Mouse (Mus musculus): ENCODE measurements around the gene Ephb2. TPM values are rescaled to one million over a fixed set of nuclear protein-coding genes. Genes with fewer than 3 reads are reported as not detected.

Gene Ephb2
- polyA plus RNA-seq, 1 experiment from 2014 or later, result 2.3 TPM

DNA sequence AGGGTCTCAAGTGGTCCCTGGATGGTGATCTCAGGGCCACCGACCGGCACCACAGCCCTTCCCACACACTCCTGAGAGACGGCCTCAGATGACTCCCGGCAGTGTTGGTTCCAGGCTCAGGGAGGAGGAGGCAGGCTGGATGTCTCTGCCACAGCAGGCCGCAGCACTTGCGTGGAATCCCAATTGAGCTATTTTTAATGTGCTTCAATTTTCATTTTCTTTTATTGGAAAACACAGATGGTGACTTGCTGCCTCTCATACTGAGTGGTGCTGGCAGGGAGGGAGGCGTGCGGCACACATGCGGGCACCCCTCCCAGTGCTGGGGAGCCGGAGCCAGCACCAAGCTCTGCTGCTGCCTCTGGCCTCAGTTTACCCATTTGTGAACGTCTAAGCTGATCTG lies 42.5 kb downstream of the Ephb2 start:
- H3K4me2 ChIP-seq (replicated peaks; ENCODE audit: low read depth), result no peak overlapping the region
- no peaks in the 10 kb centered on the region for H3K27me3 ChIP-seq (ENCODE audit: control insufficient read depth, insufficient read depth, low read length)
- ATAC-seq (ENCODE audit: low FRiP score, low TSS enrichment) (no peak), DNase-seq (ENCODE audit: low spot score) (no peak)
- WGBS, result 88% methylated on average over 11 of the region's 11 CpGs
- no peak overlapping the region for H3K9ac ChIP-seq (ENCODE audit: low read length)
- H3K9me3 ChIP-seq (ENCODE audit: control insufficient read depth, low read length), result no peaks in the 10 kb centered on the region
- no peaks in the 10 kb centered on the region for H3K4me1 ChIP-seq (replicated peaks; ENCODE audit: control insufficient read depth, insufficient read depth)
- no peak overlapping the region for H3K27ac ChIP-seq (replicated peaks)
- H3K36me3 ChIP-seq (ENCODE audit: control insufficient read depth, insufficient read depth, low read length), result no peaks in the 10 kb centered on the region
- H3K4me3 ChIP-seq (ENCODE audit: low read depth, low read length), result no peak overlapping the region
- TF ChIP-seq EP300 (optimal IDR thresholded peaks at IDR 0.05) (no peak), CTCF (IDR thresholded peaks at IDR 0.05; ENCODE audit: low read depth) (no peak)

DNA sequence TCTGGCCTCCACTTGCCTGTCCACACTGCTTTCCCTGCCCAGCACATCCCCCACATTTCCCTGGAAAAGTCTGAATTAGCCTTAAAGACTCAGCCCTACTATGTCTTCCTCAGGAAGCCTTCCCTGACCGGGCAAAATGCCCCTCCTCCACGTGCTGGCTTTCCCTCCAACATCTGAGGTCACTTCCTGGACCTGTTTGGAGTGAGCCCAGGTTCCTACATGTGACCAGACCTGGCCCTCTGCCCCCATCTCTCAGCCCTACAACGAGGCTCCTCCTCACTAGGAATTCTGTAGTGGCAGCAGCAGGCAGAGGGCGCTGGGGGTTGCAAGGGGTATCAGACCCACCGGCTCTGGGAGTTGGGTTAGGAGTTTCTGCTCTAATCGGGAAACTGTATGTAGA lies 46.0 kb downstream of the Ephb2 start:
- no peak overlapping the region for H3K4me3 ChIP-seq (ENCODE audit: low read depth, low read length)
- H3K4me2 ChIP-seq (replicated peaks; ENCODE audit: low read depth), result no peak overlapping the region
- H3K27me3 ChIP-seq (ENCODE audit: control insufficient read depth, insufficient read depth, low read length), result no peaks in the 10 kb centered on the region
- 46% methylated on average over 6 of the region's 6 CpGs for WGBS
- DNase-seq (ENCODE audit: low spot score), result no peak
- no peak overlapping the region for H3K9ac ChIP-seq (ENCODE audit: low read length)
- TF ChIP-seq CTCF (IDR thresholded peaks at IDR 0.05; ENCODE audit: low read depth) (peak; percentile 27; the same call in 1 of the 2 replicates), EP300 (optimal IDR thresholded peaks at IDR 0.05) (no peak)
- no peak; the same call in 1 of the 2 replicates for ATAC-seq (ENCODE audit: low FRiP score, low TSS enrichment)
- no peak overlapping the region for H3K27ac ChIP-seq (replicated peaks)
- no peaks in the 10 kb centered on the region for H3K9me3 ChIP-seq (ENCODE audit: control insufficient read depth, low read length)
- no peaks in the 10 kb centered on the region for H3K4me1 ChIP-seq (replicated peaks; ENCODE audit: control insufficient read depth, insufficient read depth)
- H3K36me3 ChIP-seq (ENCODE audit: control insufficient read depth, insufficient read depth, low read length), result no peaks in the 10 kb centered on the region

DNA sequence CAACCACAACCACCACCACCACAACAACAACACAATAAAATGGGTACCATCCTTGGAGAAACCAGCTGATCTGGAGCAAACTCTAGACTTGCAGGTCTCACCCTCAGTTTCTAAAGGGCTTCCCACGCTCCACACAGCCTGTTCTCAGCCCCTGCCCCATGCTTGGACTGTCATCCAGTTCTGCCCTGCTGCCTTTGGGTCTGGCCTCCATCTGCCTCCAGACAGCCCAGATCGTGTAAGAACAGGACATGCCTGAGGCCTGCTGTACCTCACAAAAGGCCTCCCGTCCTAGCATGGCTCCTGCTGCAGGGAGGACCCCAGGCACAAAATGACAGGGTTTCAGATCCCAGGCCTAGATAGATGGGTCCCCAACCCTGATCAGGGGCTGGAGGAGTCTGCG lies 48.4 kb downstream of the Ephb2 start:
- WGBS, result 62% methylated on average over 4 of the region's 4 CpGs
- no peak overlapping the region for H3K4me3 ChIP-seq (ENCODE audit: low read depth, low read length)

DNA sequence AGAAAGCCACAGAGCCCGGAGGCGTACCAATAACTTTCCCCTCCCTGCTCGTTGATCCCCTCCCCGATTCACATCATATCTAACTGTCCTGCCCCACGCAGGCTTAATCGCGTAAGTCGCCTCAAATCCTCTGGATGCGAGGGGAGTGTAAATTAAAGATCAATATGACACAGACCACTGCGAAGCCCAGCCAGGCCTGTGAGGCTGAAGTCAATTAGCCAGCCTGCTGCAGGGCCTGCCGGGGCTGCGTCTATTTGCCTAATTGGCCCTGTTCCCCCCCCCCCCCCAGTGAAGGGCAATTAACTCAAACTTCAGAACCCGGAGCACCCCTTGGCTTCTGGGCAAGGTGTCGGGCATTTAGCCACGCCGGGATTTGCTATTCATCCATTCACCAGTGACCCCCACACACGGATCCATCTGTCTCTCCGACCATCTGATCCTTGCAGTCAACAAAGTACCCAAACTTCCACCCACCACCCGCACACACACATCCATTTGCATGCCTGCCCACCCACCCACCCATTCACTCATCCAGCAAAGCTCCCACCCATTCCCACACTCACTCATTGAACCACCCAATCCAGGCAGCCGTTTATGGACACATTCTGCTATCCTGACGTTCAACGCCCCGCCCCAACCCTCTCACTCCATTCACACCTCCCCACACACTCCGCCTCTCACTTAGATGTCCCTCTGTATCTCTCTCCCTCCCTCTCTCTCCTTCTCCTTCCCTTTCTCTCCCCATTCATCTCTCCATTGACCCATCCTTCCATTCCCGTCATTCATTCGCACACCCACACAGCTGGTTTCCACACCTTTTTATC lies 49.1 kb downstream of the Ephb2 start:
- ATAC-seq (ENCODE audit: low FRiP score, low TSS enrichment) (no peak), DNase-seq (ENCODE audit: low spot score) (no peak)
- no peaks in the 10 kb centered on the region for H3K9me3 ChIP-seq (ENCODE audit: control insufficient read depth, low read length)
- WGBS, result 62% methylated on average over 24 of the region's 26 CpGs
- TF ChIP-seq EP300 (optimal IDR thresholded peaks at IDR 0.05) (no peak), CTCF (IDR thresholded peaks at IDR 0.05; ENCODE audit: low read depth) (no peak)
- H3K4me3 ChIP-seq (ENCODE audit: low read depth, low read length), result no peak overlapping the region
- H3K4me1 ChIP-seq (replicated peaks; ENCODE audit: control insufficient read depth, insufficient read depth), result peaks cover 4% of the 10 kb centered on the region; the same call in 1 of the 2 replicates
- no peak overlapping the region for H3K4me2 ChIP-seq (replicated peaks; ENCODE audit: low read depth)
- no peaks in the 10 kb centered on the region for H3K27me3 ChIP-seq (ENCODE audit: control insufficient read depth, insufficient read depth, low read length)
- H3K36me3 ChIP-seq (ENCODE audit: control insufficient read depth, insufficient read depth, low read length), result no peaks in the 10 kb centered on the region
- no peak overlapping the region for H3K27ac ChIP-seq (replicated peaks)
- no peak overlapping the region for H3K9ac ChIP-seq (ENCODE audit: low read length)

More for the DNA sequence above, 48.4 kb downstream of the Ephb2 start:
- Histone ChIP-seq H3K4me1 (replicated peaks; ENCODE audit: control insufficient read depth, insufficient read depth) (peaks cover 3% of the 10 kb centered on the region; the same call in 1 of the 2 replicates), H3K9me3 (ENCODE audit: control insufficient read depth, low read length) (no peaks in the 10 kb centered on the region), H3K27ac (replicated peaks) (no peak overlapping the region), H3K36me3 (ENCODE audit: control insufficient read depth, insufficient read depth, low read length) (no peaks in the 10 kb centered on the region), H3K27me3 (ENCODE audit: control insufficient read depth, insufficient read depth, low read length) (no peaks in the 10 kb centered on the region), H3K4me2 (replicated peaks; ENCODE audit: low read depth) (no peak overlapping the region), H3K9ac (ENCODE audit: low read length) (no peak overlapping the region)
- ATAC-seq (ENCODE audit: low FRiP score, low TSS enrichment) (no peak), DNase-seq (ENCODE audit: low spot score) (no peak)
- no peak for TF ChIP-seq CTCF (IDR thresholded peaks at IDR 0.05; ENCODE audit: low read depth)
- TF ChIP-seq EP300 (optimal IDR thresholded peaks at IDR 0.05), result no peak

DNA sequence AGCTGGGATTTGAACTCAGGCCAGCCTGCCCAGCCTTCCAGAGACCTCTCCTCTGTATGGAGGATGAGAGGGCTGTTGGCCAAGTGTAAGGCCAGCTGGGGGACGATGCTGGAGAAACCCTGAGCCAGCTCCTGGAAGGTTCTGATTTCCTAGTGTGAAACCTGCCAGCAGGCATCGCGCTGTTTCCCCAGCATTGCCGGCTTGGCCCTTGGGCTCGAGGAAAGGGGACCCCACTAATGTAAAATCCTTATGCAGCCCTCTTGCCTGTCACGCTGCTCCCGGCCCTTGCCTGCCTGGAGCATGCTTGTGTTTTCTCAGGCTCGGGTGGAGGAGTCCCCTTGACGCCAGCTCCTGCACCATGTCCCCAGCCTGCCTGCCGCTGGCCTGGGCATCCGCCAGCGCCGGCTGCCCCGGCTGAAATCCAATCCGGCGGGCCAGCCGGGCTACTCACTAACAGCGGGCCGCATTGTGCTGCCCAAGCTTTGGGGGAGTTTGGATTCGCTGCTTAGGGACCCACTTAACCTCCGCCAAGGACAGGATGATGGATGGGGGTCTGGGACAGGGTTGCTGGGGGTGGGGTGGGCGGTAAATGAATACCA lies 52.1 kb downstream of the Ephb2 start:
- DNase-seq (ENCODE audit: low spot score) (no peak), ATAC-seq (ENCODE audit: low FRiP score, low TSS enrichment) (no peak)
- Histone ChIP-seq H3K4me1 (replicated peaks; ENCODE audit: control insufficient read depth, insufficient read depth) (peaks cover 7% of the 10 kb centered on the region; the same call in 1 of the 2 replicates), H3K9me3 (ENCODE audit: control insufficient read depth, low read length) (no peaks in the 10 kb centered on the region), H3K9ac (ENCODE audit: low read length) (no peak overlapping the region), H3K27me3 (ENCODE audit: control insufficient read depth, insufficient read depth, low read length) (no peaks in the 10 kb centered on the region), H3K27ac (replicated peaks) (no peak overlapping the region), H3K4me2 (replicated peaks; ENCODE audit: low read depth) (no peak overlapping the region), H3K36me3 (ENCODE audit: control insufficient read depth, insufficient read depth, low read length) (no peaks in the 10 kb centered on the region), H3K4me3 (ENCODE audit: low read depth, low read length) (no peak overlapping the region)
- TF ChIP-seq CTCF (IDR thresholded peaks at IDR 0.05; ENCODE audit: low read depth) (no peak), EP300 (optimal IDR thresholded peaks at IDR 0.05) (no peak)
- WGBS, result 40% methylated on average over 22 of the region's 22 CpGs

DNA sequence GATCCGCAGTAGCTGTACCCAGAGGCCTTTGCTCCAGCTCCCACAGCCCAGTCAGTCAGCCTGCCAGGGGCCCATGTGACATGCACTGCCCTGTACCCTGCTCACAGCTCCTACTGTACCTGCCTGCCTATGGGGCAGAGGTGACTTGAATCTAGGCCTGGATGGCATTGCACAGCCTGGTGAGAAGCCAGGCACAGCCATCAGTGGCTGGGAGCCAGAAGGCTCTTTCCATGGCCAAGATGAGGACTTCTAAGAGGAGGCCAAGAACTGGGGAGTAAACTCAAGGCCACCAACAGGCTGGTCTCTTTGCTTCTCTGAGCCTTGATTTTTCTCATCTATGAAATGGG lies 53.2 kb downstream of the Ephb2 start:
- Histone ChIP-seq H3K27ac (replicated peaks) (peak overlapping the region; percentile 65; the same call in 1 of the 2 replicates), H3K4me3 (ENCODE audit: low read depth, low read length) (no peak overlapping the region), H3K4me1 (replicated peaks; ENCODE audit: control insufficient read depth, insufficient read depth) (peaks cover 7% of the 10 kb centered on the region; the same call in 1 of the 2 replicates), H3K9ac (ENCODE audit: low read length) (no peak overlapping the region), H3K27me3 (ENCODE audit: control insufficient read depth, insufficient read depth, low read length) (no peaks in the 10 kb centered on the region), H3K9me3 (ENCODE audit: control insufficient read depth, low read length) (no peaks in the 10 kb centered on the region), H3K4me2 (replicated peaks; ENCODE audit: low read depth) (no peak overlapping the region), H3K36me3 (ENCODE audit: control insufficient read depth, insufficient read depth, low read length) (no peaks in the 10 kb centered on the region)
- 83% methylated on average over 1 of the region's 1 CpGs for WGBS
- ATAC-seq (ENCODE audit: low FRiP score, low TSS enrichment) (no peak), DNase-seq (ENCODE audit: low spot score) (no peak)
- TF ChIP-seq CTCF (IDR thresholded peaks at IDR 0.05; ENCODE audit: low read depth) (no peak), EP300 (optimal IDR thresholded peaks at IDR 0.05) (no peak)
